In the genomic region with DNA sequence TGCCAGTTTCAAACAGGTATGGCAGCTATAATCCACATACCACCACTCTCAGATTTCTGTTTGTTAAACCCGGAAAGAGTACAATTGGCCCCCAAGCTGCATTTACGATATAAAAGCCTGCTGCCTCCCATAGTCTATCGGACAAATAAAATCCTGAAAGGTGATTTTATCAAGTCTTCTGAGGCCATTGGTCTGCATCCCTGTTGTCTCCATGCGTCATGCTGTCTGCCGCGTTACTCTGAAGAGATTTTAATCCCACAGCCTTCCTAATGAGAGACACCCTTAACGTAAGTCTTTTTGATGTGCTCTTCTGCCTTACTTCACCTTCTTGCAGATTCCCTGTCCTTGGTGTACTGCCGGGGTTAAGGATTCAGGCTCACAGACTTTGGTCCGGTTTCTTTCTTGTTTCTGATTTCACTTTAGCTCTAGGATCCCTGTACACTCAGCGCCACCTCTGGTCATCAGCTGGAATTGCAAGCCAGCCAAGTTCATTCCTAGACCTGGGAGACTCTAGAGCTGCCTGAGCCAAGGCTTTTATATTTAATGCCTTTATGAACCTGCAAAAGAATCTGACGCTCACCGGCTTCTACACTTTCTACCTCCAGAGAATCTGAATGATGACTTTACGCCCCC, we compare ENCODE assay signal across 8 mouse cellular contexts.
DNase-seq lines count a peak whose midpoint lies in the region; ATAC-seq lines count a peak whose summit lies in the region.

No protein-coding gene starts in this region.

- H3K9me3 ChIP-seq in intestine, embryonic 16.5 days (ENCODE audit: control insufficient read depth, low read length) = no peaks in the 10 kb centered on the region
- no peaks in the 10 kb centered on the region for H3K9me3 ChIP-seq in neural tube, embryonic 12.5 days

- H3K36me3 ChIP-seq in intestine, embryonic 16.5 days (ENCODE audit: control insufficient read depth, insufficient read depth, low read length) = no peaks in the 10 kb centered on the region
- no peaks in the 10 kb centered on the region for H3K36me3 ChIP-seq in neural tube, embryonic 12.5 days

- H3K27ac ChIP-seq in intestine, embryonic 16.5 days (ENCODE audit: low read length) = no peak overlapping the region
- H3K27ac ChIP-seq in neural tube, embryonic 12.5 days = no peak overlapping the region

- no peaks in the 10 kb centered on the region for H3K27me3 ChIP-seq in intestine, embryonic 16.5 days (replicated peaks; ENCODE audit: control insufficient read depth, insufficient read depth, low read length)
- no peaks in the 10 kb centered on the region for H3K27me3 ChIP-seq in neural tube, embryonic 12.5 days (replicated peaks)

- no peak overlapping the region for H3K9ac ChIP-seq in intestine, embryonic 16.5 days (ENCODE audit: low read depth, low read length)
- H3K9ac ChIP-seq in neural tube, embryonic 12.5 days = no peak overlapping the region

- no peak overlapping the region for H3K4me3 ChIP-seq in intestine, embryonic 16.5 days (ENCODE audit: low read length)
- H3K4me3 ChIP-seq in neural tube, embryonic 12.5 days = no peak overlapping the region

- intact Hi-C loops in left cerebral cortex, postnatal 4 days (cut with DNase I) = no loop called here

- WGBS in intestine, embryonic 16.5 days = 52% methylated on average over 13 of the region's 13 CpGs
- 56% methylated on average over 13 of the region's 13 CpGs for WGBS in neural tube, embryonic 12.5 days

- H3K4me1 ChIP-seq in intestine, embryonic 16.5 days (ENCODE audit: control insufficient read depth, insufficient read depth, low read length) = no peaks in the 10 kb centered on the region
- no peaks in the 10 kb centered on the region for H3K4me1 ChIP-seq in neural tube, embryonic 12.5 days

- DNase-seq in 3134 (ENCODE audit: extremely low read depth, insufficient read length, low spot score) = peak; percentile 0
- DNase-seq in ZHBTc4 (ENCODE audit: low read depth, low spot score) = peak; percentile 67
- peak; percentile 77 for DNase-seq in embryo, embryonic 10 days (ENCODE audit: low spot score)
- DNase-seq in left cerebral cortex, postnatal 4 days = peak; percentile 36
- no peak for DNase-seq in spleen, postnatal 4 days (ENCODE audit: low spot score in 2 of 2)

- H3K4me2 ChIP-seq in intestine, embryonic 16.5 days (ENCODE audit: low read depth, low read length) = 0 out of 2 replicates have a peak overlapping the region, but pooled peaks have one; percentile 4
- peak overlapping the region; percentile 36; the same call in 1 of the 2 replicates for H3K4me2 ChIP-seq in neural tube, embryonic 12.5 days (replicated peaks)

- peak; percentile 88 for ATAC-seq in granulocyte monocyte progenitor cell, adult 5-6 weeks (replicated peaks; ENCODE audit: poor library complexity, severe bottlenecking)
- no peak for ATAC-seq in intestine, embryonic 16.5 days
- peak; percentile 72; the same call in 1 of the 2 replicates for ATAC-seq in neural tube, embryonic 12.5 days (ENCODE audit: low FRiP score, low read depth)

Comparison
In these comparisons a context has a peak if more than half of its experiments do, and no peak if none do; other contexts are left out.
1. DNase-seq: peak in 3134 (single experiment), ZHBTc4 (single experiment), embryo, embryonic 10 days (single experiment) and left cerebral cortex, postnatal 4 days (single experiment); none in spleen, postnatal 4 days (0 of 2).